Mouse (Mus musculus) heart, adult 2 months (tissue): ENCODE results near the gene Kcnq1.

Experiments
- CTCF ChIP-seq: fragments of 200-600 bp; IDR thresholded peaks from 2 replicates; pipeline ENCODE4 v1.8.1; 2022; ENCODE audit warnings: antibody characterized with exemption, mild to moderate bottlenecking, moderate library complexity
- EP300 ChIP-seq: fragments of 200-500 bp; IDR thresholded peaks from 2 replicates; pipeline ENCODE4 v1.6.1; 2011; ENCODE audit warnings: low read depth, low read length, control low read depth; ENCODE audit not compliant: insufficient read depth
- POLR2A ChIP-seq: fragments of 200-500 bp; IDR thresholded peaks from 2 replicates; pipeline ENCODE4 v1.6.1; 2011; ENCODE audit warnings: mild to moderate bottlenecking, low read depth, low read length, control low read depth; ENCODE audit not compliant: insufficient read depth

- TF ChIP-seq POLR2A, result no peak
- no peak for TF ChIP-seq CTCF
- no peak for TF ChIP-seq EP300
Observed at GRCm38 (mm10) chr7:143461294-143461870, 355.2 kb downstream of the Kcnq1 start.
